Mouse (Mus musculus) thymus, adult 2 months (tissue): Measurements from ENCODE around the gene Trmo. TPM values are rescaled to one million over a fixed set of nuclear protein-coding genes. Genes with fewer than 3 reads are reported as not detected.

Experiments
- DNase-seq: peaks from one replicate; pipeline ENCODE4 v3.0.0; 2021
- H3K27ac ChIP-seq: fragments of 200-500 bp; 2 replicates; pipeline ENCODE4 v1.5.1; 2012; ENCODE audit warnings: low read length, control low read depth; ENCODE audit not compliant: control insufficient read depth, insufficient read depth
- H3K27me3 ChIP-seq: fragments of 200-500 bp; 2 replicates; pipeline ENCODE4 v1.6.1; 2012; ENCODE audit warnings: mild to moderate bottlenecking, low read length, moderate library complexity, mixed read lengths; ENCODE audit not compliant: control insufficient read depth, insufficient read depth
- H3K36me3 ChIP-seq: fragments of 200-500 bp; 2 replicates; pipeline ENCODE4 v1.6.1; 2012; ENCODE audit warnings: mild to moderate bottlenecking, low read length, moderate library complexity; ENCODE audit not compliant: control insufficient read depth, insufficient read depth
- H3K4me1 ChIP-seq: fragments of 200-500 bp; replicated peaks from 2 replicates; pipeline ENCODE4 v1.6.1; 2012; ENCODE audit warnings: low read length; ENCODE audit not compliant: control insufficient read depth, insufficient read depth
- H3K4me3 ChIP-seq: fragments of 200-500 bp; 2 replicates; pipeline ENCODE4 v1.5.1; 2012; ENCODE audit warnings: mild to moderate bottlenecking, low read length, control low read depth, moderate library complexity; ENCODE audit not compliant: control insufficient read depth, insufficient read depth
- CTCF ChIP-seq: fragments of 200-500 bp; IDR thresholded peaks from 2 replicates; pipeline ENCODE4 v1.5.1; 2012; ENCODE audit warnings: mild to moderate bottlenecking, control low read depth, low read length, moderate library complexity, borderline replicate concordance; ENCODE audit not compliant: control insufficient read depth, poor library complexity, insufficient read depth; ENCODE audit errors: extremely low read depth
- POLR2A ChIP-seq: fragments of 200-500 bp; IDR thresholded peaks from 2 replicates; pipeline ENCODE4 v1.6.1; 2012; ENCODE audit warnings: mild to moderate bottlenecking, low read length, control low read depth, moderate library complexity; ENCODE audit not compliant: control insufficient read depth, poor library complexity, insufficient read depth; ENCODE audit errors: extremely low read depth
- WGBS: fragments of 180-500 bp; shearing (Covaris S2); methylation state at CpG from one replicate; pipeline ENCODE4 v1.1.7; 2018; 5-methylcytosine and 5-hydroxymethylcytosine counted together
- polyA plus RNA-seq: library from polyadenylated mRNA; depleted of rRNA; stranded (reverse); fragments of >200 nt; gene quantifications from 2 replicates; pipeline ENCODE4 v1.2.3, GENCODE M21; 2012

Gene Trmo
- polyA plus RNA-seq, 1 experiment, result 13.5 TPM

DNA sequence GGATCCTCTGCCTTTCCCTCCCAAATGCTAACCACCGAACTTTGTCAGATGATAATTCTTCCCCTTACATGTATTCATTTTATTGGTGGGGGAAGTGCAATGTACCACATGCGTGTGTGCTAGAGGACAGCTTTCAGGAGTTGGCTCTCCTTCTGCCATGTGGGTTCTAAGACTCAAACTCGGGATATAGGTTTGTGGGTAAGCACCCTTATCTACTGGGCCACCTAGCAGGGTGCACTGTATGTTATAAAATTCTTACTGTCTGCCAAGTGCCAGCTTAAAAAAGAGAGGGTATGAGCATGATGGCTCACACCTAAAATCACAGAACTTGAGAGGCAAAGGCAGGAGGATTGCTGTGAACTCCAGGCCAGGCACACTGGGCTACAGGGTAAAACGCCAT, 9.6 kb upstream of the Trmo start:
- Histone ChIP-seq H3K4me3 (no peak overlapping the region), H3K4me1 (peaks cover 5% of the 10 kb centered on the region), H3K36me3 (peaks cover 4% of the 10 kb centered on the region; the same call in 1 of the 2 replicates), H3K27me3 (no peaks in the 10 kb centered on the region), H3K27ac (no peak overlapping the region)
- no peak for TF ChIP-seq POLR2A
- no peak for TF ChIP-seq CTCF
- no peak for DNase-seq
- 53% methylated on average over 4 of the region's 4 CpGs for WGBS

DNA sequence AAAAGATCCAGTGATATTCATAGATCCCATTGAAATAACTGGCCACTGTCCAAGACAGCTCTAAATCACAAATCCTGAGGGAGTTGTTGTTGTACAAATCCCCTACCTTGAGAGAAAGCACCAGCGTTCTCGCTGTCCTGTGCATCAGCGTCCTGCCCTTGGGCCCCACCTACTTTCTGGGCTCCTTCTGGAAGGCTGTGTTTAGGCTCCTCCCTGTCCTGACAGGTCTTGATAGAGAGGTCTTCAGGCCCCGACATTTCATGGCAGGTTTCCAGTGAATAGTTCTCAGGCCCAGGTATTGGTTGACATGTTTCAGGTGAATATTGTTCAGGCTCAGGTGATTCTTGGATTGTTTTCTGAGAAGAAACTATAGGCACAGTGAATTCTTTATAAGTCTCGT, 6.5 kb upstream of the Trmo start:
- no peak overlapping the region for H3K4me3 ChIP-seq
- TF ChIP-seq CTCF (no peak), POLR2A (no peak)
- H3K36me3 ChIP-seq, result peaks cover 4% of the 10 kb centered on the region; the same call in 1 of the 2 replicates
- no peak overlapping the region for H3K27ac ChIP-seq
- no peaks in the 10 kb centered on the region for H3K27me3 ChIP-seq
- no peaks in the 10 kb centered on the region; the same call in 1 of the 2 replicates for H3K4me1 ChIP-seq
- no peak for DNase-seq
- 87% methylated on average over 5 of the region's 5 CpGs for whole genome bisulfite sequencing

DNA sequence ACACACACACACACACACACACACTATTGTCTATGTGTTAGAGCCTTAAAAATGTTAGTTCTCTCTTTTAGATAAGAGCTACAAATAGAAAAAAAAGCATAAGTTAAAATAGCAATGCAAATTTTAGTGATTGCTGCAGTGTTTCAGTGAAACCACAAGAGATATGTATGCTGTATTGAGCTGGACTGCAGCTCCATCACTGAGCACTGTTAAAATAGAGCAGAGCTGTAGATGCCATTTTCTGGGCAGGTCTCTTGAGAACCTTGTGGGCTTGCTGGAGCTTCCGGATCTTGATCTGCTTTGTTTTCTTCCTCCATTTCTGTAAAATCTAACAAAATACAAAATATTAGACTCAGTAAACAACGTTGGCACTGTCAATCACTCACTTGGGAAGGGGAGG, 5.2 kb upstream of the Trmo start:
- TF ChIP-seq POLR2A, result no peak
- TF ChIP-seq CTCF, result no peak
- Histone ChIP-seq H3K27me3 (no peaks in the 10 kb centered on the region), H3K4me1 (no peaks in the 10 kb centered on the region; the same call in 1 of the 2 replicates), H3K27ac (no peak overlapping the region), H3K4me3 (no peak overlapping the region), H3K36me3 (peaks cover 4% of the 10 kb centered on the region; the same call in 1 of the 2 replicates)
- 94% methylated on average over 2 of the region's 2 CpGs for WGBS
- DNase-seq, result no peak

DNA sequence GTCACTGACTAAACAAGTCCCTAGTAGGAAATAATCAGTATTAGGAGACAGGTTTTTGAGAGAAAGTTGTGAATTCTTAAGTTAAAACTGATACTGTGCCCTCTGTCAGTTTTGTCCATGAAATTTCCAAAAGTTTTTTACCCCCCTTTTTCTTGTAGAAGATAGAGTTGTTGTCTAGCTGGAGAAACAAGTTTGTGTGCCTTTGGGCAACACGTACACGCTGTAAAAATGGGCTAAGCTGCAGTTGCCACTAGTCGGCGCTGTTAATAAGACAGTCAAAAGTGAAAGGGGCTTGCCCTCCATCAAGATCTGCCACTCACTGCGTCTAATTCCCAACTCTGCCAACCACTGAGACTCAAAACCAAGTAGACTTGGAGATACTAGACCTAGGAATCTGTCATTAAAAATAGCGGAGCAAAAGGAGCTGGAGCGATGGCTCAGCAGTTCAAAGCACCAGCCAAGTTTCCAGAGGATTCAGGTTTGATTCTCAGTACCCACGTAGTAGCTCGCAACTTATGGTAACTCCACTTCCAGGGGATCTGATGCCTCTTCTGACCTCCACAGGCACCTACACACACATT, 1.2 kb upstream of the Trmo start:
- H3K4me1 ChIP-seq, result no peaks in the 10 kb centered on the region
- peak; percentile 89 for DNase-seq
- no peak overlapping the region for H3K4me3 ChIP-seq
- no peaks in the 10 kb centered on the region for H3K27me3 ChIP-seq
- no peak for TF ChIP-seq CTCF
- TF ChIP-seq POLR2A, result no peak
- no peak overlapping the region for H3K27ac ChIP-seq
- peaks cover 5% of the 10 kb centered on the region; the same call in 1 of the 2 replicates for H3K36me3 ChIP-seq
- WGBS, result 19% methylated on average over 9 of the region's 9 CpGs

DNA sequence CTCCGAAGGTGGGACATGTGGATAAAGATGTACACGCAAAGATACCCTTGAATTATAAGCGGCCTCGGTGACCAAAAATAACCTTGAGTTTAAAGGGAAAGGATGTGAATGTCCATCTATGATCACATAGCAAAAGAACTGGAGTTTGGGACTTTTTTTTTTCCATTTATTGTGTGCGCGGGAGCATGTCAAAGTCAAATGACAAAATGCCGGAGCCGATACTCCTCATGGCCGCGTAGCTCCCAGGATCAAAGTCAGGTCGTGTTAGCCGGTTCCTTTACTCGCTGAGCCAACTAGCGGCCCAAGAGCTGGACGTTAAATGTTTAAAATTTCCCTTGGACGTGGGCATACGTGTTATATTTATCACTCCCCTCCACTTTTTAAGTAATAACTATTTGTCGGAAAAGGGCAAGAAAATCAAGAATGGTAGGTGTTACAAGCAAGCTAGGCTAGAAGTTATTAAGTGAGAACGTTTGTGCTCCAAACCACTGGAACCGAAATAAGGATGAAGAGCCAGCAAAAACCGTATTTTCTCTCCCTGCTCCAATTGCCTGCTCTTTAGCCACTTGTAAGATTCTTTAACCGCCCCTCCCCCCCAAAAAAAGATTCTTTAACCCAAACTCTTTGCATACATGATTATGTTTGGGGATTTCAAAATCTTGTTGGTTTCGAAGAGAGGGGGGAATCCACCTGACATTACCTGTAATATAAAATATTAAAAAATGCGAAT, 540 bp upstream of the Trmo start:
- WGBS, result 1% methylated on average over 24 of the region's 24 CpGs
- no peaks in the 10 kb centered on the region for H3K27me3 ChIP-seq
- peak overlapping the region; percentile 62 for H3K27ac ChIP-seq
- H3K4me3 ChIP-seq, result peak overlapping the region; percentile 85
- TF ChIP-seq POLR2A (no peak), CTCF (no peak)
- no peaks in the 10 kb centered on the region for H3K4me1 ChIP-seq
- H3K36me3 ChIP-seq, result peaks cover 11% of the 10 kb centered on the region
- no peak for DNase-seq

DNA sequence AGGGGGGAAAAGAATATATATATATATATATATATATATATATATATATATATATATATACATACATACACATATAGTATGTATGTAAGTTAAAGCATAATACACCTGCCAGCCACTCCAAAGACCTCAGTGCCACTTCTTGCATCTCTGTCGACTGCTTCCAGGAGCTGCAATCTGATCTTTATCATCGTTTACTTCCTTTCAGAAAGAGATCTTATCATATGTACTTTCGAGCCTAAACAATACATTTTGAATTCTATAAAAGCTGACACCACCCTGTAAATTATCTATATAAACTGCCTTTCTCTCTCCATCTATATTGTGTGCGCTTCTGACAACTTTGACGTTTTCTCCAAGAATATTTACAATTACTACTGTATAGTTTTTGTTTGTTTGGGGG, 681 bp downstream of the Trmo start:
- DNase-seq, result no peak
- H3K27me3 ChIP-seq, result no peaks in the 10 kb centered on the region
- no peak overlapping the region for H3K27ac ChIP-seq
- H3K4me3 ChIP-seq, result peak overlapping the region; percentile 85; the same call in 1 of the 2 replicates
- under 1% methylated on average over 5 of the region's 5 CpGs for whole genome bisulfite sequencing
- no peak for TF ChIP-seq CTCF
- TF ChIP-seq POLR2A, result no peak
- no peaks in the 10 kb centered on the region for H3K4me1 ChIP-seq
- H3K36me3 ChIP-seq, result peaks cover 21% of the 10 kb centered on the region
